Mouse (Mus musculus) CH12.LX (cell line): ENCODE measurements around the gene Asb13. TPM values are rescaled to one million over a fixed set of nuclear protein-coding genes. Genes with fewer than 3 reads are reported as not detected.

Source experiments
- DNase-seq: peaks from one replicate; pipeline ENCODE4 v3.0.0-alpha.2; 2013; ENCODE audit errors: extremely low read depth
- H3K27ac ChIP-seq: 2 replicates; pipeline ENCODE4 v1.5.1; 2012; ENCODE audit warnings: low read depth, mild to moderate bottlenecking, control low read depth, moderate library complexity; ENCODE audit not compliant: insufficient read depth
- H3K27me3 ChIP-seq: replicated peaks from 2 replicates; pipeline ENCODE3; 2012; ENCODE audit warnings: inconsistent platforms
- H3K36me3 ChIP-seq, 2 experiments: replicated peaks in 1 of 2; 2 replicates each; pipeline versions ENCODE3 to v1.6.1; 2012; ENCODE audit warnings: inconsistent platforms in 1 of 2, low read length in 1 of 2, mild to moderate bottlenecking in 1 of 2, mixed read lengths in 1 of 2, moderate library complexity in 1 of 2; ENCODE audit not compliant: control insufficient read depth in 1 of 2, insufficient read depth in 1 of 2
- H3K4me1 ChIP-seq, 2 experiments: 2 replicates each; pipeline ENCODE4 v1.6.1; 2012; ENCODE audit warnings: inconsistent platforms in 1 of 2, moderate library complexity in 1 of 2; ENCODE audit not compliant: insufficient read depth in 2 of 2, control insufficient read depth in 1 of 2
- H3K4me2 ChIP-seq: 2 replicates; pipeline ENCODE4 v1.6.1; 2012; ENCODE audit warnings: low read depth, mild to moderate bottlenecking, control low read depth; ENCODE audit not compliant: poor library complexity, insufficient read depth, severe bottlenecking
- H3K4me3 ChIP-seq, 3 experiments: fragments of 150-350 bp in 1 of 3; sonication (generic) in 1 of 3; replicated peaks in 1 of 3; 2 replicates each; pipeline versions ENCODE3 to v1.5.1; 2011 to 2012; ENCODE audit warnings: low read depth in 2 of 3, low read length in 2 of 3, mild to moderate bottlenecking in 2 of 3, moderate library complexity in 2 of 3, control low read depth in 1 of 3, improper control_type of control experiment in 1 of 3, inconsistent platforms in 1 of 3, mixed read lengths in 1 of 3; ENCODE audit not compliant: poor library complexity in 1 of 3
- H3K79me2 ChIP-seq: replicated peaks from 2 replicates; pipeline ENCODE4 v1.6.1; 2012; ENCODE audit warnings: mild to moderate bottlenecking, moderate library complexity; ENCODE audit not compliant: control insufficient read depth, poor library complexity, insufficient read depth, severe bottlenecking; ENCODE audit errors: extremely low read depth
- H3K9ac ChIP-seq: 2 replicates; pipeline ENCODE4 v1.6.1; 2012; ENCODE audit warnings: low read depth, mild to moderate bottlenecking, control low read depth, moderate library complexity; ENCODE audit not compliant: insufficient read depth
- H3K9me3 ChIP-seq: replicated peaks from 2 replicates; pipeline ENCODE3; 2012; ENCODE audit warnings: low read length, inconsistent platforms, mixed read lengths
- BHLHE40 ChIP-seq: IDR thresholded peaks from 2 replicates; pipeline ENCODE4 v1.6.1; 2011; ENCODE audit warnings: mild to moderate bottlenecking, low read depth, low read length, improper control_type of control experiment
- CTCF ChIP-seq, 2 experiments: IDR thresholded peaks in 1 of 2; conservative IDR thresholded peaks in 1 of 2; 2 replicates each; pipeline ENCODE4 v1.5.1; 2011 to 2012; ENCODE audit warnings: low read depth in 2 of 2, low read length in 2 of 2, improper control_type of control experiment in 1 of 2, inconsistent platforms in 1 of 2, mild to moderate bottlenecking in 1 of 2, moderate library complexity in 1 of 2
- HCFC1 ChIP-seq: IDR thresholded peaks from 2 replicates; pipeline ENCODE4 v1.6.1; 2012; ENCODE audit warnings: low read depth, mild to moderate bottlenecking, inconsistent platforms, low read length, improper control_type of control experiment
- IRF4 ChIP-seq: IDR thresholded peaks from 2 replicates; pipeline ENCODE4 v1.6.1; 2014; ENCODE audit warnings: low read depth, mild to moderate bottlenecking, inconsistent platforms, low read length, improper control_type of control experiment
- JUND ChIP-seq: conservative IDR thresholded peaks from 2 replicates; pipeline ENCODE4 v1.6.1; 2011; ENCODE audit warnings: low read depth, low read length, improper control_type of control experiment
- MAX ChIP-seq: IDR thresholded peaks from 2 replicates; pipeline ENCODE4 v1.6.1; 2011; ENCODE audit warnings: low read length, improper control_type of control experiment
- NELFE ChIP-seq: IDR thresholded peaks from 2 replicates; pipeline ENCODE4 v1.6.1; 2011; ENCODE audit warnings: low read depth, low read length, improper control_type of control experiment
- NRF1 ChIP-seq: IDR thresholded peaks from 2 replicates; pipeline ENCODE4 v1.6.1; 2014; ENCODE audit warnings: low read depth, mild to moderate bottlenecking, inconsistent platforms, low read length, improper control_type of control experiment, moderate library complexity
- SIN3A ChIP-seq: IDR thresholded peaks from 2 replicates; pipeline ENCODE4 v1.6.1; 2012; ENCODE audit warnings: low read length, improper control_type of control experiment, inconsistent platforms
- SMC3 ChIP-seq: IDR thresholded peaks from 2 replicates; pipeline ENCODE4 v1.6.1; 2011; ENCODE audit warnings: low read depth, low read length, improper control_type of control experiment
- USF1 ChIP-seq: IDR thresholded peaks from 2 replicates; pipeline ENCODE4 v1.6.1; 2014; ENCODE audit warnings: low read depth, mild to moderate bottlenecking, inconsistent platforms, low read length, improper control_type of control experiment
- USF2 ChIP-seq: conservative IDR thresholded peaks from 2 replicates; pipeline ENCODE4 v1.6.1; 2011; ENCODE audit warnings: low read depth, low read length, improper control_type of control experiment
- ZC3H11A ChIP-seq: IDR thresholded peaks from 2 replicates; pipeline ENCODE4 v1.6.1; 2012; ENCODE audit warnings: low read depth, mild to moderate bottlenecking, inconsistent platforms, low read length, improper control_type of control experiment
- ZNF384 ChIP-seq: IDR thresholded peaks from 2 replicates; pipeline ENCODE4 v1.6.1; 2012; ENCODE audit warnings: low read depth, low read length, improper control_type of control experiment, inconsistent platforms
- dilution Hi-C: fragments of 300-500 bp; cut with MboI; formaldehyde crosslinking; loops from 2 replicates; pipeline ENCODE4 v1.14.3; 2020; ENCODE audit warnings: low sequenced_read_pairs; ENCODE audit not compliant: extremely low pct_unique_long_range_greater_than_20kb, extremely low pct_ligation_motif_present
- in situ Hi-C: fragments of 300-500 bp; cut with MboI; formaldehyde crosslinking; loops from 3 replicates; pipeline ENCODE4 v1.14.3; 2019; ENCODE audit warnings: low sequenced_read_pairs, low pct_ligation_motif_present, low pct_unique_long_range_greater_than_20kb, mixed read lengths
- polyA plus RNA-seq: library from polyadenylated mRNA; unstranded; fragments of >175 nt; gene quantifications from 2 replicates; pipeline ENCODE4 v1.2.1, GENCODE M21; 2012; ENCODE audit warnings: low read depth; ENCODE audit not compliant: insufficient read length
- total RNA-seq, 2 experiments: library from RNA; depleted of rRNA; stranded (reverse); fragments of 300-350 nt in 1 of 2; fragments of >200 nt in 1 of 2; gene quantifications; 2 replicates each; pipeline ENCODE4 v1.2.3; 2012 to 2014

Asb13 gene
- total and polyA plus RNA-seq, 3 experiments, result 0.78 to 2.0 (median 1.4) TPM

- Histone ChIP-seq H3K9ac (no peak overlapping the region), H3K79me2 (no peaks in the 10 kb centered on the region), H3K4me1 (no peaks in the 10 kb centered on the region), H3K4me2 (no peak overlapping the region), H3K36me3 (no peaks in the 10 kb centered on the region), H3K4me3 (no peak overlapping the region), H3K27me3 (no peaks in the 10 kb centered on the region), H3K27ac (no peak overlapping the region), H3K9me3 (no peaks in the 10 kb centered on the region)
- dilution Hi-C loops, result no loop called here
- in situ Hi-C loops, result no loop called here
- DNase-seq, result no peak
- TF ChIP-seq IRF4, result no peak
- no peak for TF ChIP-seq SIN3A
- no peak for TF ChIP-seq ZC3H11A
- TF ChIP-seq HCFC1, result no peak
- no peak for TF ChIP-seq BHLHE40
- TF ChIP-seq CTCF (conservative IDR thresholded peaks at IDR 0.05 in 1 of 2, IDR thresholded peaks at IDR 0.05 in 1 of 2; ENCODE audit: low read depth in 2 of 2, low read length in 2 of 2), result no peak
- TF ChIP-seq NRF1, result no peak
- TF ChIP-seq MAX, result no peak
- no peak for TF ChIP-seq NELFE
Observed at GRCm38 (mm10) chr13:3694599-3695343, 60.9 kb downstream of the Asb13 start.

- no peak for DNase-seq
- in situ Hi-C loops, result no loop called here
- H3K4me3 ChIP-seq, result no peak overlapping the region
- dilution Hi-C loops, result no loop called here
- no peak overlapping the region for H3K4me2 ChIP-seq
- no peaks in the 10 kb centered on the region for H3K79me2 ChIP-seq
- no peaks in the 10 kb centered on the region for H3K27me3 ChIP-seq
- no peak overlapping the region for H3K27ac ChIP-seq
- H3K9ac ChIP-seq, result no peak overlapping the region
- H3K9me3 ChIP-seq, result no peaks in the 10 kb centered on the region
- no peak for TF ChIP-seq USF2
- TF ChIP-seq ZNF384, result no peak
- TF ChIP-seq SMC3, result no peak
- no peak for TF ChIP-seq USF1
- TF ChIP-seq JUND, result no peak
- no peaks in the 10 kb centered on the region for H3K36me3 ChIP-seq
- no peaks in the 10 kb centered on the region for H3K4me1 ChIP-seq
Observed at GRCm38 (mm10) chr13:3696977-3697735, 63.3 kb downstream of the Asb13 start.
